Mouse (Mus musculus) heart, embryonic 13.5 days (tissue): Measurements from ENCODE around the gene Ggn. TPM values are rescaled to one million over a fixed set of nuclear protein-coding genes. Genes with fewer than 3 reads are reported as not detected.

Experiments used
- ATAC-seq: fragments of 200-750 bp; cut with Nextera tagmentation; 2 replicates; pipeline ENCODE4 v1.8.0; 2017; ENCODE audit warnings: moderate TSS enrichment; ENCODE audit not compliant: insufficient number of reproducible peaks, low FRiP score, low TSS enrichment; ENCODE audit errors: extremely low read depth
- H3K27ac ChIP-seq: fragments of 300-500 bp; sonication (generic); replicated peaks from 2 replicates; pipeline ENCODE4 v1.5.1; 2015; ENCODE audit warnings: moderate library complexity, mild to moderate bottlenecking, inconsistent platforms
- H3K27me3 ChIP-seq: fragments of 300-500 bp; sonication (generic); replicated peaks from 2 replicates; pipeline ENCODE4 v1.6.1; 2015; ENCODE audit warnings: mild to moderate bottlenecking, inconsistent platforms
- H3K36me3 ChIP-seq: fragments of 300-500 bp; sonication (generic); 2 replicates; pipeline ENCODE4 v1.6.1; 2015; ENCODE audit warnings: mild to moderate bottlenecking, inconsistent platforms
- H3K4me1 ChIP-seq: fragments of 300-500 bp; sonication (generic); 2 replicates; pipeline ENCODE4 v1.6.1; 2015; ENCODE audit warnings: inconsistent platforms
- H3K4me2 ChIP-seq: fragments of 300-500 bp; sonication (generic); 2 replicates; pipeline ENCODE4 v1.6.1; 2015; ENCODE audit warnings: inconsistent platforms, mild to moderate bottlenecking, moderate library complexity
- H3K4me3 ChIP-seq: fragments of 300-500 bp; sonication (generic); 2 replicates; pipeline ENCODE4 v1.5.1; 2015; ENCODE audit warnings: moderate library complexity, mild to moderate bottlenecking, inconsistent platforms
- H3K9ac ChIP-seq: fragments of 300-500 bp; sonication (generic); 2 replicates; pipeline ENCODE4 v1.6.1; 2015; ENCODE audit warnings: inconsistent platforms, mild to moderate bottlenecking, moderate library complexity
- H3K9me3 ChIP-seq: fragments of 300-500 bp; sonication (generic); 2 replicates; pipeline ENCODE4 v1.6.1; 2016; ENCODE audit warnings: inconsistent platforms
- WGBS: fragments of 180-500 bp; shearing (Covaris S2); methylation state at CpG from one replicate; pipeline ENCODE4 v1.1.7; 2015; ENCODE audit warnings: mixed read lengths; 5-methylcytosine and 5-hydroxymethylcytosine counted together
- polyA plus RNA-seq: library from polyadenylated mRNA; unstranded; fragments of >200 nt; fragmentation: Nextera tagmentation; extraction: Ambion mirVana; gene quantifications from 2 replicates; pipeline ENCODE4 v1.2.1, GENCODE M21; 2015

Gene Ggn
- polyA plus RNA-seq, 1 experiment from 2014 or later = 0.48 TPM

GRCm38 (mm10) chr7:29141416-29141815 is 28.6 kb upstream of the Ggn start:
- Histone ChIP-seq H3K36me3 (no peaks in the 10 kb centered on the region), H3K27ac (no peak overlapping the region), H3K9me3 (no peaks in the 10 kb centered on the region), H3K4me3 (no peak overlapping the region), H3K9ac (no peak overlapping the region), H3K27me3 (peaks cover 11% of the 10 kb centered on the region), H3K4me1 (no peaks in the 10 kb centered on the region), H3K4me2 (no peak overlapping the region)
- 73% methylated on average over 8 of the region's 8 CpGs for WGBS
- no peak for ATAC-seq

- Histone ChIP-seq H3K27ac (no peak overlapping the region), H3K4me1 (no peaks in the 10 kb centered on the region), H3K4me2 (no peak overlapping the region), H3K36me3 (no peaks in the 10 kb centered on the region), H3K9me3 (no peaks in the 10 kb centered on the region), H3K9ac (no peak overlapping the region), H3K4me3 (no peak overlapping the region), H3K27me3 (0 out of 2 replicates have a peak, but pooled peaks cover 4% of the 10 kb centered on the region)
- ATAC-seq = no peak
- WGBS = 79% methylated on average over 4 of the region's 4 CpGs
Observed at GRCm38 (mm10) chr7:29144006-29144405, 26.0 kb upstream of the Ggn start.

- ATAC-seq = no peak
- H3K4me1 ChIP-seq = no peaks in the 10 kb centered on the region
- H3K9me3 ChIP-seq = no peaks in the 10 kb centered on the region
- no peaks in the 10 kb centered on the region for H3K36me3 ChIP-seq
- H3K9ac ChIP-seq = no peak overlapping the region
- H3K4me2 ChIP-seq = no peak overlapping the region
- no peak overlapping the region for H3K4me3 ChIP-seq
- WGBS = 77% methylated on average over 7 of the region's 7 CpGs
- no peak overlapping the region for H3K27ac ChIP-seq
- peaks cover 17% of the 10 kb centered on the region for H3K27me3 ChIP-seq
Observed at GRCm38 (mm10) chr7:29146625-29147367, 23.2 kb upstream of the Ggn start.

GRCm38 (mm10) chr7:29148771-29149170 is 21.2 kb upstream of the Ggn start:
- ATAC-seq = no peak

GRCm38 (mm10) chr7:29151486-29151885 is 18.5 kb upstream of the Ggn start:
- Histone ChIP-seq H3K4me2 (no peak overlapping the region), H3K4me3 (no peak overlapping the region), H3K27me3 (peaks cover 17% of the 10 kb centered on the region), H3K36me3 (peaks cover 6% of the 10 kb centered on the region), H3K9me3 (0 out of 2 replicates have a peak, but pooled peaks cover 4% of the 10 kb centered on the region), H3K4me1 (peaks cover 9% of the 10 kb centered on the region), H3K27ac (no peak overlapping the region), H3K9ac (no peak overlapping the region)
- WGBS = 55% methylated on average over 10 of the region's 10 CpGs
- ATAC-seq = no peak

More at GRCm38 (mm10) chr7:29148771-29149170, 21.2 kb upstream of the Ggn start:
- Histone ChIP-seq H3K36me3 (no peaks in the 10 kb centered on the region; the same call in 1 of the 2 replicates), H3K4me2 (no peak overlapping the region), H3K9me3 (no peaks in the 10 kb centered on the region), H3K27ac (no peak overlapping the region), H3K4me3 (no peak overlapping the region), H3K4me1 (no peaks in the 10 kb centered on the region), H3K27me3 (peaks cover 17% of the 10 kb centered on the region), H3K9ac (no peak overlapping the region)
- WGBS = 82% methylated on average over 15 of the region's 15 CpGs

GRCm38 (mm10) chr7:29154018-29154720 is 15.8 kb upstream of the Ggn start:
- H3K4me2 ChIP-seq = no peak overlapping the region
- no peak overlapping the region for H3K4me3 ChIP-seq
- ATAC-seq = no peak
- H3K27ac ChIP-seq = no peak overlapping the region
- 0 out of 2 replicates have a peak, but pooled peaks cover 4% of the 10 kb centered on the region for H3K9me3 ChIP-seq
- 88% methylated on average over 14 of the region's 14 CpGs for WGBS
- H3K36me3 ChIP-seq = peaks cover 6% of the 10 kb centered on the region
- peaks cover 10% of the 10 kb centered on the region for H3K4me1 ChIP-seq
- H3K9ac ChIP-seq = no peak overlapping the region
- H3K27me3 ChIP-seq = peaks cover 34% of the 10 kb centered on the region

GRCm38 (mm10) chr7:29155196-29155837 is 14.7 kb upstream of the Ggn start:
- Histone ChIP-seq H3K9ac (peak overlapping the region; percentile 89), H3K27ac (peak overlapping the region; percentile 84), H3K4me1 (peaks cover 10% of the 10 kb centered on the region), H3K36me3 (peaks cover 6% of the 10 kb centered on the region), H3K27me3 (peaks cover 36% of the 10 kb centered on the region), H3K4me2 (peak overlapping the region; percentile 97), H3K9me3 (0 out of 2 replicates have a peak, but pooled peaks cover 4% of the 10 kb centered on the region), H3K4me3 (peak overlapping the region; percentile 86)
- WGBS = 7% methylated on average over 37 of the region's 37 CpGs
- peak; percentile 77 for ATAC-seq

GRCm38 (mm10) chr7:29155838-29156782 is 13.9 kb upstream of the Ggn start, which contains the start of gene Fam98c:
Gene Fam98c (minus strand): TSS chr7:29156234.
- Histone ChIP-seq H3K27me3 (peaks cover 40% of the 10 kb centered on the region), H3K9ac (peak within 1 kb of the TSS; percentile 89), H3K4me3 (peak within 1 kb of the TSS; percentile 86), H3K4me1 (peaks cover 10% of the 10 kb centered on the region), H3K9me3 (0 out of 2 replicates have a peak, but pooled peaks cover 4% of the 10 kb centered on the region), H3K36me3 (peaks cover 9% of the 10 kb centered on the region), H3K4me2 (peak within 1 kb of the TSS; percentile 97), H3K27ac (peak within 1 kb of the TSS; percentile 84)
- WGBS = 3% methylated on average over 68 of the region's 68 CpGs
- peak; percentile 68 for ATAC-seq

- Histone ChIP-seq H3K9me3 (0 out of 2 replicates have a peak, but pooled peaks cover 4% of the 10 kb centered on the region), H3K27me3 (peaks cover 49% of the 10 kb centered on the region), H3K27ac (no peak overlapping the region), H3K4me2 (no peak overlapping the region), H3K9ac (no peak overlapping the region), H3K36me3 (peaks cover 14% of the 10 kb centered on the region), H3K4me1 (peaks cover 19% of the 10 kb centered on the region), H3K4me3 (no peak overlapping the region)
- WGBS = 3% methylated on average over 5 of the region's 5 CpGs
- no peak for ATAC-seq
Observed at GRCm38 (mm10) chr7:29158264-29158663, 11.7 kb upstream of the Ggn start.

- WGBS = 60% methylated on average over 5 of the region's 5 CpGs
- H3K4me3 ChIP-seq = no peak overlapping the region
- no peak for ATAC-seq
- H3K9me3 ChIP-seq = no peaks in the 10 kb centered on the region
- H3K27me3 ChIP-seq = peaks cover 57% of the 10 kb centered on the region
- peaks cover 9% of the 10 kb centered on the region for H3K4me1 ChIP-seq
- no peak overlapping the region for H3K4me2 ChIP-seq
- peaks cover 8% of the 10 kb centered on the region; the same call in 1 of the 2 replicates for H3K36me3 ChIP-seq
- no peak overlapping the region for H3K9ac ChIP-seq
- no peak overlapping the region for H3K27ac ChIP-seq
Observed at GRCm38 (mm10) chr7:29162294-29162693, 7.7 kb upstream of the Ggn start.
